Mouse (Mus musculus): ENCODE data around the gene Cxcr4.

GRCm38 (mm10) chr1:128607423-128607822 lies 15.3 kb upstream of the Cxcr4 start:
- TF ChIP-seq GATA1 (IDR thresholded peaks at IDR 0.05; ENCODE audit: borderline replicate concordance, low read length) (no peak), FLI1 (IDR thresholded peaks at IDR 0.05; ENCODE audit: low read length) (no peak)

Data from megakaryocyte, embryonic 14.5 days (primary cell).